Mouse (Mus musculus): ENCODE measurements at regions not wholly inside any gene's neighbourhood (a gene's known extent, or its start where the extent isn't known, plus 50 kb on each side); places are given as distances from the start of the nearest gene placed in this dataset.

GRCm38 (mm10) chr6:117407206-117407858, 239.0 kb downstream of the Cxcl12 start:
- no peak for ATAC-seq (replicated peaks; ENCODE audit: low FRiP score, low TSS enrichment, poor library complexity, severe bottlenecking)

- ATAC-seq (replicated peaks; ENCODE audit: low FRiP score, low TSS enrichment, poor library complexity, severe bottlenecking) = no peak
Measured at GRCm38 (mm10) chr6:117407953-117408352, 239.6 kb downstream of the Cxcl12 start.

- no peak for ATAC-seq (replicated peaks; ENCODE audit: low FRiP score, low TSS enrichment, poor library complexity, severe bottlenecking)
Measured at GRCm38 (mm10) chr6:117408971-117409783, 240.8 kb downstream of the Cxcl12 start.

GRCm38 (mm10) chr6:117414926-117415325, 246.6 kb downstream of the Cxcl12 start:
- ATAC-seq (replicated peaks; ENCODE audit: low FRiP score, low TSS enrichment, poor library complexity, severe bottlenecking) = no peak

GRCm38 (mm10) chr6:117415901-117416300, 247.6 kb downstream of the Cxcl12 start:
- no peak for ATAC-seq (replicated peaks; ENCODE audit: low FRiP score, low TSS enrichment, poor library complexity, severe bottlenecking)

- ATAC-seq (replicated peaks; ENCODE audit: low FRiP score, low TSS enrichment, poor library complexity, severe bottlenecking) = no peak
Measured at GRCm38 (mm10) chr6:117416461-117416860, 248.1 kb downstream of the Cxcl12 start.

GRCm38 (mm10) chr6:117422846-117423573, 254.7 kb downstream of the Cxcl12 start:
- no peak for ATAC-seq (replicated peaks; ENCODE audit: low FRiP score, low TSS enrichment, poor library complexity, severe bottlenecking)

GRCm38 (mm10) chr6:117426363-117426762, 258.0 kb downstream of the Cxcl12 start:
- ATAC-seq (replicated peaks; ENCODE audit: low FRiP score, low TSS enrichment, poor library complexity, severe bottlenecking) = no peak

- no peak for ATAC-seq (replicated peaks; ENCODE audit: low FRiP score, low TSS enrichment, poor library complexity, severe bottlenecking)
Measured at GRCm38 (mm10) chr6:117427351-117428142, 259.2 kb downstream of the Cxcl12 start.

- ATAC-seq (replicated peaks; ENCODE audit: low FRiP score, low TSS enrichment, poor library complexity, severe bottlenecking) = no peak
Measured at GRCm38 (mm10) chr6:117428441-117428840, 260.1 kb downstream of the Cxcl12 start.

- peak; percentile 47; the same call in 1 of the 2 replicates for ATAC-seq (replicated peaks; ENCODE audit: low FRiP score, low TSS enrichment, poor library complexity, severe bottlenecking)
Measured at GRCm38 (mm10) chr6:117430876-117431781, 262.8 kb downstream of the Cxcl12 start.

- ATAC-seq (replicated peaks; ENCODE audit: low FRiP score, low TSS enrichment, poor library complexity, severe bottlenecking) = no peak
Measured at GRCm38 (mm10) chr6:117436851-117437250, 268.5 kb downstream of the Cxcl12 start.

GRCm38 (mm10) chr6:117437411-117438101, 269.2 kb downstream of the Cxcl12 start:
- no peak for ATAC-seq (replicated peaks; ENCODE audit: low FRiP score, low TSS enrichment, poor library complexity, severe bottlenecking)

GRCm38 (mm10) chr6:117448652-117449051, 280.3 kb downstream of the Cxcl12 start:
- ATAC-seq (replicated peaks; ENCODE audit: low FRiP score, low TSS enrichment, poor library complexity, severe bottlenecking) = no peak

GRCm38 (mm10) chr6:117451001-117451400, 282.7 kb downstream of the Cxcl12 start:
- no peak for ATAC-seq (replicated peaks; ENCODE audit: low FRiP score, low TSS enrichment, poor library complexity, severe bottlenecking)

GRCm38 (mm10) chr6:117460193-117460592, 291.9 kb downstream of the Cxcl12 start:
- no peak for ATAC-seq (replicated peaks; ENCODE audit: low FRiP score, low TSS enrichment, poor library complexity, severe bottlenecking)

- ATAC-seq (replicated peaks; ENCODE audit: low FRiP score, low TSS enrichment, poor library complexity, severe bottlenecking) = no peak
Measured at GRCm38 (mm10) chr6:117465165-117465564, 296.8 kb downstream of the Cxcl12 start.

- no peak for ATAC-seq (replicated peaks; ENCODE audit: low FRiP score, low TSS enrichment, poor library complexity, severe bottlenecking)
Measured at GRCm38 (mm10) chr6:117465606-117466174, 297.4 kb downstream of the Cxcl12 start.
